Mouse (Mus musculus): Measurements from ENCODE around the gene Cipc. TPM values are rescaled to one million over a fixed set of nuclear protein-coding genes. Genes with fewer than 3 reads are reported as not detected.

Cipc gene
- polyA plus RNA-seq, 1 experiment: not detected

DNA sequence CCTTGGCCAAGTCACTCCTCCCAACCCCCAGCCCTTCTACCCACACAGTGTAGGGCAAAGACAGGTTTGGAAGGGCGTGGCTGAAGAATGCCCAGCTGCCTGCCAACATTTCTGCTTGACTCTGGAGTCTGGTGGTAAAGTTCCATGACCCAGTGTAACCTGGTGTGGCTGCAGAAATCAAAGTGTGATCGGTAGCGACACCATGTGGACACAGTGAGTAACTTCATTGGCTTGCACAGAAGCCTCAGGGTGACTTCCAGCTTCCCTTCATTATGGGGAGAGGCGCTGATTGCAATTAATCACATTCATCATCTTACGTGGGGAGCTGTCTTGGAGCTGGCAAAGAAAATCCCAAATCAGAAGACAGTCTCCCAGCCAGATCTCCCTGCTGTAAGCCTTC is 23.0 kb upstream of the Cipc start:
- H3K4me3 ChIP-seq (ENCODE audit: insufficient read depth, low read depth, low read length): no peak overlapping the region
- no peak overlapping the region for H3K27ac ChIP-seq (ENCODE audit: insufficient read depth, low read depth, low read length)
- H3K4me1 ChIP-seq (ENCODE audit: control insufficient read depth, insufficient read depth, low read length): peaks cover 10% of the 10 kb centered on the region
- WGBS: 5% methylated on average over 5 of the region's 5 CpGs
- TF ChIP-seq CTCF (IDR thresholded peaks at IDR 0.05; ENCODE audit: insufficient read depth, low read depth, low read length) (peak; percentile 47; the same call in 1 of the 2 replicates), POLR2A (IDR thresholded peaks at IDR 0.05; ENCODE audit: insufficient read depth, low read depth, low read length) (no peak)

DNA sequence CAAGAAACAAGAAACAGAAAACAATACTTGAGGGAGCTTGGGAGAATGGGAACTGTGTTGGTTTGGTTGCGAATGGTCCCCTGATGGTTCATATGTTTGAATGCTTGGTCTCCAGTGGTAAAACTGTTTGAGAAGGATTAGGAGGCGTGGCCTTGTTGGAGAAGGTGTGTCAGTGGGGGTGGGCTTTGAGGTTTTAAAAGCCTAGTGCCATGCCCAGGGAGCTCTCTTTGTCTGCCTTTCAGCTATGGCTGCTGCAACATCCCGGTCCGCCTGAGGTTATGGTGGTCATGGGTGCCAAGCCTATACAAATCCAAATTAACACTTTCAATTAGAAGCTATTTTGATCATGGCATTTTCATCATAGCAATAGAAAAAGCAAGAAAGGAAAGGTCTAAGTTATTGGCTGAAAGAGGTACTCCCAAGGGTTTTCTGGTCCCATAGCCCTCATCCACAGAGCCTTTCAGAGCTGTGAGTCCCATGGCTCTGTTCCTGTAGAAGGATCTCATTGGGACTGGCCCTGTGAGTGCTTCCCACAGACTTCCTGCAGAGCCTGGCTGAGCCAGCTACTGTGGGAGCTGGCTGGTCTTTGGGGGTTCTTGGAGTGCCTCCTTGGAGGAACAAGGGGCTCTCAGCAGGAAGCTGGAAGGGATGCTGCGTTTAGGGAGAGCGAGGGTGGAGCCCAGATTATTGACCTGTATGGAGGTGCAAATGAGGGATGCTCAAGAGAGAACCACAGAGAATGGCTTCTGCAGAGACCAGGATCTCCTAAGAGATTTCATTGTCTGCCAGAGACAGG is 15.7 kb upstream of the Cipc start:
- Histone ChIP-seq H3K4me1 (ENCODE audit: control insufficient read depth, insufficient read depth, low read length) (peaks cover 7% of the 10 kb centered on the region), H3K27ac (ENCODE audit: insufficient read depth, low read depth, low read length) (peak overlapping the region; percentile 25; the same call in 1 of the 2 replicates), H3K4me3 (ENCODE audit: insufficient read depth, low read depth, low read length) (no peak overlapping the region)
- TF ChIP-seq CTCF (IDR thresholded peaks at IDR 0.05; ENCODE audit: insufficient read depth, low read depth, low read length) (no peak), POLR2A (IDR thresholded peaks at IDR 0.05; ENCODE audit: insufficient read depth, low read depth, low read length) (no peak)
- WGBS: 66% methylated on average over 6 of the region's 6 CpGs

DNA sequence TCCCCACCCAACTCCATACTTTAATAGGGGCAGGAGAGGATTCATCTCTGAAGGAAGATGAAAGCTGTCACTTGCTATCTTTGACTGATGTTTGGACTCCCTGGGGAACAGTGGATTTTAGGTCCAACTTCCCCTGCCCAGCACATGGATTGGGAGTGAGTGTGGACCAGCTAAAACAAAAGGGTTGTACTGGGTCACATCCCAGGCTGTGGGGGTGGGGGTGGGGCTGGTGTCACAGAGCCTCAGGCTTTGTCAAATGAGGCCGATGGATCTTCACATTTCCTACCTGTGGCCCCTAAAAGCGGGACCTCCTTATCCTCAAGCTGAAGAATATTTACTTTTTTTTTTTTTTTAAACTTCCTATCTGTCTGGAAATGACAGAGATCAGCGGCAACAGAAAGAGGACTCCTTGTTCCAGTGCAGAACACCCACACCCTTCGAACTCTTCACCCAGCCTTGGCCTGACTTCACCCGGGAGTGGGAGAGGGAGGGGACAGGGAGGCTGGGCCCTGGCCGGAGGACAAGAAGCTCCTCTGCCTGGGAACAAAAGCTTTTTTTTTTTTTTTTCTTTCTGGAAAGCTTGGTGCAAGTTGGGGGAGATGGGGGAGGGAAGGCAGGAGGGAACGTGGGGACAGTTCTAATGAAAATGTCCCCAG is 14.8 kb upstream of the Cipc start:
- 38% methylated on average over 7 of the region's 7 CpGs for WGBS

DNA sequence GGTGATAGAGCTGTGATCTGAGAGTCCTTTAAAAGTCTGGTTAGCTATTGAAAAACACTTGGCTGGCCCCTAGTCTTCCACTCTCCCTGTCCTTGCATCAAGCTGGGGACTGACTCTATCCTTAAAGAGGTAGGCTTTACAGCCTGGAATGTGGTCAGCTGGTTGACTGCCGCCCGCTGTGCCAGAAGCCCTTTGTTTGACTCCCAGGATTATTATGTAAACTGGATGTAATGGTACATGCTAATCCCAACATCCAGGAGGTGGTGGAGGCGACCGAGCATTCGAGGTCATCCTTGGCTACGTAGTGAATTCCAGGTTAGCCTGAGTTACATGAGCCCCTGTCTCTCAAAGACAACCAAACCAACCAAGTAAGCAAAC is 14.3 kb upstream of the Cipc start:
- no peak overlapping the region for H3K4me3 ChIP-seq (ENCODE audit: insufficient read depth, low read depth, low read length)
- WGBS: 69% methylated on average over 6 of the region's 6 CpGs
- peaks cover 7% of the 10 kb centered on the region for H3K4me1 ChIP-seq (ENCODE audit: control insufficient read depth, insufficient read depth, low read length)
- no peak overlapping the region for H3K27ac ChIP-seq (ENCODE audit: insufficient read depth, low read depth, low read length)
- TF ChIP-seq CTCF (IDR thresholded peaks at IDR 0.05; ENCODE audit: insufficient read depth, low read depth, low read length) (no peak), POLR2A (IDR thresholded peaks at IDR 0.05; ENCODE audit: insufficient read depth, low read depth, low read length) (no peak)

More for the DNA sequence above, 14.8 kb upstream of the Cipc start:
- Histone ChIP-seq H3K4me1 (ENCODE audit: control insufficient read depth, insufficient read depth, low read length) (peaks cover 7% of the 10 kb centered on the region), H3K27ac (ENCODE audit: insufficient read depth, low read depth, low read length) (0 out of 2 replicates have a peak overlapping the region, but pooled peaks have one; percentile 25), H3K4me3 (ENCODE audit: insufficient read depth, low read depth, low read length) (no peak overlapping the region)
- TF ChIP-seq CTCF (IDR thresholded peaks at IDR 0.05; ENCODE audit: insufficient read depth, low read depth, low read length): no peak
- TF ChIP-seq POLR2A (IDR thresholded peaks at IDR 0.05; ENCODE audit: insufficient read depth, low read depth, low read length): no peak

DNA sequence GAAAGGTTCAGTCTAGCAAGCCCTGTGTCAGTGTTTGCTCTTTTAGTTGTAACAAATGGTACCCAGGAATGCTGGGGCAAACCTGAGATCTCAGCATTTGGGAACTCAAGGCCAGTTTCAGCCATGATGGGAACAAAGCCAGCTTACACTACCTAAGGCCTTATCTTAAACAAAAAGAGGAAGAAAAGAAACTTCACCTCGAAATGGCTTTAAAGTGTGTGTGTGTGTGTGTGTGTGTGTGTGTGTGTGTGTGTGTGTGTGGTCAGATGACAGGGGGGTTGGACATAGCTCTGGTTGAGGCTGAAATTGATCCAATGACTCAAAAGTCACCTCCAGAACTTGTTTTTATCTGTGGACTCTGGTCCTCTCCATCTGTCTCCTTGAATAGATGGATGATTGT is 12.1 kb upstream of the Cipc start:
- 67% methylated on average over 1 of the region's 1 CpGs for WGBS
- no peak for TF ChIP-seq POLR2A (IDR thresholded peaks at IDR 0.05; ENCODE audit: insufficient read depth, low read depth, low read length)
- TF ChIP-seq CTCF (IDR thresholded peaks at IDR 0.05; ENCODE audit: insufficient read depth, low read depth, low read length): no peak

DNA sequence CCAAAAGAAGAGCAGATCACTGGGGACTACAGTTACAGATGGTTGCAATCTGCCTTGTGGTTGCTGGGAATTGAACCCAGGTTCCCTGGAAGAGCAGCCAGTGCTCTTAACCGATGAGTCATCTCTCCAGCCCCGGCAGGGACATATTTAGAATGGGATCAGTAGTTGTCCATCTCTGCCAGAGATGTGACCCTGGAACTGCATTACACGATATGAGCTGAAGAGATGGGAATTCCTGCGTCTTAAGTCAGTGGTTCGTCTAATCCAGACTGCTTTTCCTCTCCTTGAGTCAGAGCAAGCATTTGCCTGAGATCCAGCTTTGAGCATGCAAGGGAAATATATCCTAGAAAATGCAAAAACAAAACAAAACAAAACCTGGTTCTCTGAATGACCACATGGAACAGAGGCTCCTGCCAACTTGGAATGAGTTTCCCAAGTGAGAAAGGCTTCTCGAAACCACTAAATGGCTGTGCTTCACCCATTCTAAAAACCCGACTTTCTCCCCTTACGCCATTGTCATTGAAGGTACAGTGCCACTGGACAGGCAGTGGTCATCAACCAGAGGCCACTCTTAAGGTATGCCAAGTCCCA is 11.1 kb upstream of the Cipc start:
- H3K4me3 ChIP-seq (ENCODE audit: insufficient read depth, low read depth, low read length): no peak overlapping the region
- no peak overlapping the region for H3K27ac ChIP-seq (ENCODE audit: insufficient read depth, low read depth, low read length)
- peaks cover 9% of the 10 kb centered on the region for H3K4me1 ChIP-seq (ENCODE audit: control insufficient read depth, insufficient read depth, low read length)
- 77% methylated on average over 8 of the region's 8 CpGs for WGBS
- TF ChIP-seq CTCF (IDR thresholded peaks at IDR 0.05; ENCODE audit: insufficient read depth, low read depth, low read length): no peak
- TF ChIP-seq POLR2A (IDR thresholded peaks at IDR 0.05; ENCODE audit: insufficient read depth, low read depth, low read length): no peak

More for the DNA sequence above, 12.1 kb upstream of the Cipc start:
- Histone ChIP-seq H3K4me1 (ENCODE audit: control insufficient read depth, insufficient read depth, low read length) (peaks cover 9% of the 10 kb centered on the region), H3K4me3 (ENCODE audit: insufficient read depth, low read depth, low read length) (no peak overlapping the region), H3K27ac (ENCODE audit: insufficient read depth, low read depth, low read length) (no peak overlapping the region)

DNA sequence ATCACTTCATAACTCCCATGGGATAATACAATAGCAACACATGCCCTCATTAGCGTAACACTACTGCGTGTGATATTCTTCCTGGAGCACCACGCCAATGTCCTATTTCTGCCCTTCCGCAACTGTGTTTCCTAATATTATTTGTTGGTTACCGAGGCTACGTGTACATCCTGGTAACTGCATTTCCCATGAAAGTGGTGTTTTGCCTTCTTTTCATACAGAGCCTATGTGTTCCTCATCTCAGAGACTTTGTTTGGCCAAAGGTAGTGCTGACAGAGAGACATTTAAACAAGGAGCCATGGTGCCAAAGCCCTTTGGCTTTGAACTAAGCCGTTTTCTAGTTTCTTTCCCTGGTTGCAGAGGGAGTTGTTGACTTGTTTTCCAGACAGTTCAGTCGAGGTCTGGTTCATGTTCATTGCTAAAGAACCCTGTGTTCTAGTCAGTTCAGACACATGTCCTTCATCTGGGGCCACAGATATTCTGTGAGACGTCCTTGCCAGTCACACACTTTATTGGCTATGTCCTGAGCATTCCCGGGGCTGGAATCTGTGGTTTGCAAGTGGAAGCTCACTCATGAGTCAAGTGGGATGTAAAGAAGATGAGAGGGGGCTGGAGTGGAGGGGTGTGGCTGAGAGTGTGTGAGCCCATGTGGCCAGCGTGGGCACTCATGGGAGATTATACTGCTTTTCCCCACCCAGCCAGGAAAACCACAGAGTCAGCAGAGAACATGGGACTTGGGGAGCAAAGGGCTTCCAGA is 10.1 kb upstream of the Cipc start:
- H3K27ac ChIP-seq (ENCODE audit: insufficient read depth, low read depth, low read length): no peak overlapping the region
- TF ChIP-seq CTCF (IDR thresholded peaks at IDR 0.05; ENCODE audit: insufficient read depth, low read depth, low read length) (no peak), POLR2A (IDR thresholded peaks at IDR 0.05; ENCODE audit: insufficient read depth, low read depth, low read length) (no peak)
- no peak overlapping the region for H3K4me3 ChIP-seq (ENCODE audit: insufficient read depth, low read depth, low read length)
- 79% methylated on average over 11 of the region's 11 CpGs for WGBS
- peaks cover 10% of the 10 kb centered on the region for H3K4me1 ChIP-seq (ENCODE audit: control insufficient read depth, insufficient read depth, low read length)

DNA sequence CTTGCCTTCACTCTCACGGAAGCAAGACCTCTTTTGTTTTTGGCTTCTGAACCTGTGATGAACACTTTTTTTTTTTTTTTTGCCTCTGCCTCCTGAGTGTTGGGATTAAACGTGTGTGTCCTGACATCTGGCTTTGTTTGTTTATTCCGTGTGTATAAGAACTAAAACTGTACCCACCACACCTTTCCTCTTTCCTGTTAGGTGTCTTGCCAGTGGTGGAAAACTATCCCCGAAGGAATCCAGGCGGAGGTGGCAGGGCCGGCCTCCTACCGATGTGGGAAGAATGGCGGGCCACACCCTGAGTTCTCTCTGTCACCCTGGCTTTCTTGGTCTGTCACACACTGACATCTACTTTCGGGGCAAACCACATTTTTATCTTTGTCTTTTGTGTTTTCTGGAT is 8.3 kb upstream of the Cipc start:
- TF ChIP-seq CTCF (IDR thresholded peaks at IDR 0.05; ENCODE audit: insufficient read depth, low read depth, low read length) (no peak), POLR2A (IDR thresholded peaks at IDR 0.05; ENCODE audit: insufficient read depth, low read depth, low read length) (no peak)
- WGBS: 55% methylated on average over 9 of the region's 9 CpGs
- no peak overlapping the region for H3K4me3 ChIP-seq (ENCODE audit: insufficient read depth, low read depth, low read length)
- H3K4me1 ChIP-seq (ENCODE audit: control insufficient read depth, insufficient read depth, low read length): peaks cover 11% of the 10 kb centered on the region
- no peak overlapping the region; the same call in 1 of the 2 replicates for H3K27ac ChIP-seq (ENCODE audit: insufficient read depth, low read depth, low read length)

Measured in olfactory bulb, adult 2 months (tissue).